ENCODE assay signal across 19 mouse cellular contexts in the genomic region with DNA sequence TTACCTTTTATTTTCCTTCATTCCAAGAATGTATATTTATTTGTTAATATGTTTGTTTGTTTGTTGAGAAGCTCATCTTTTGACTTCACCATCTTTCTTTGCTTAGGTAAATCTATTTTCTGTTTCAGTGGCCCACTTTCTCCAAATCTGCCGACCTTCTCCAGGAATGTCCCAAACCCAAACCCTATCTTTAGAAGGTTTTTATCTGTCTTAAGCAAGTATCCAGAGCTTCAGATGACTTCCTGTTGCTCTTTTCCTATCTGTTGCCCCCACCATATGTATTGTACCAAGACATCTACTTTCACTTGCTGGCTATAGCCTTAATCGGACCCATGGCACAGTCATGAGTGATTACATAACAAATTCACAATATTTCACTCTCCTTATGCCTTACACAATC.
DNase-seq lines count a peak whose midpoint lies in the region; ATAC-seq and TF ChIP-seq lines count a peak whose summit lies in the region.
"Had no signal": no experiment of that assay in that cellular context is flagged by ENCODE, and none has a peak within 500 bp of the region (broad histone marks: within the 10 kb centered on the region; RNA-seq: fewer than 3 reads in every experiment).

No protein-coding gene starts in this region.

- DNase-seq in heart, adult 18-20 months = no peak
- no peak for DNase-seq in B cell, adult 2 months
- DNase-seq in left cerebral cortex, adult 11 months (ENCODE audit: low spot score) = no peak
- DNase-seq: cerebellum, adult 11 months; cerebellum, postnatal 36 days; kidney, adult 8-10 months; kidney, postnatal 4 days; lung, postnatal 10 days; thymus, postnatal 4 days had no signal

- peaks cover 26% of the 10 kb centered on the region for H3K4me1 ChIP-seq in heart, embryonic 15.5 days (replicated peaks)
- H3K4me1 ChIP-seq in megakaryocyte, embryonic 14.5 days = peaks cover 50% of the 10 kb centered on the region
- peaks cover 5% of the 10 kb centered on the region for H3K4me1 ChIP-seq in embryonic fibroblast, embryonic 13.5 days (ENCODE audit: control insufficient read depth, insufficient read depth, low read length)

- no peaks in the 10 kb centered on the region for H3K27me3 ChIP-seq in heart, embryonic 15.5 days
- no peaks in the 10 kb centered on the region for H3K27me3 ChIP-seq in megakaryocyte, embryonic 14.5 days (replicated peaks)
- H3K27me3 ChIP-seq: CH12.LX; hindbrain, embryonic 15.5 days; limb, embryonic 13.5 days; midbrain, embryonic 13.5 days; Patski had no signal

- no peak overlapping the region for H3K4me3 ChIP-seq in heart, embryonic 15.5 days
- peak overlapping the region; percentile 77 for H3K4me3 ChIP-seq in megakaryocyte, embryonic 14.5 days (replicated peaks)
- peak overlapping the region; percentile 43 for H3K4me3 ChIP-seq in embryonic fibroblast, embryonic 13.5 days (ENCODE audit: insufficient read depth, low read length)
- H3K4me3 ChIP-seq: hindbrain, embryonic 15.5 days; midbrain, embryonic 13.5 days had no signal

- TF ChIP-seq POLR2A in embryonic fibroblast, embryonic 13.5 days (IDR thresholded peaks at IDR 0.05; ENCODE audit: low read depth, low read length) = no peak

- ATAC-seq in heart, embryonic 15.5 days (replicated peaks; ENCODE audit: insufficient number of reproducible peaks, insufficient read depth, low FRiP score, low read depth) = no peak
- no peak for ATAC-seq in megakaryocyte, adult 5-6 weeks (ENCODE audit: poor library complexity, severe bottlenecking)
- 0 out of 2 replicates have a peak, but pooled peaks have one; percentile 19 for ATAC-seq in megakaryocyte-erythroid progenitor cell, adult 5-6 weeks (replicated peaks; ENCODE audit: low FRiP score, low TSS enrichment, poor library complexity, severe bottlenecking)
- ATAC-seq: midbrain, embryonic 13.5 days; Patski had no signal

- H3K4me2 ChIP-seq in heart, embryonic 15.5 days = peak overlapping the region; percentile 73
- H3K4me2 ChIP-seq: hindbrain, embryonic 15.5 days; midbrain, embryonic 13.5 days had no signal

- H3K36me3 ChIP-seq in heart, embryonic 15.5 days = no peaks in the 10 kb centered on the region
- H3K36me3 ChIP-seq in megakaryocyte, embryonic 14.5 days (replicated peaks; ENCODE audit: low read length) = no peaks in the 10 kb centered on the region
- H3K36me3 ChIP-seq: hindbrain, embryonic 15.5 days; limb, embryonic 13.5 days; midbrain, embryonic 13.5 days had no signal

- 47% methylated on average over 2 of the region's 2 CpGs for WGBS in heart, embryonic 15.5 days

- TF ChIP-seq CTCF in embryonic fibroblast, embryonic 13.5 days (IDR thresholded peaks at IDR 0.05; ENCODE audit: borderline replicate concordance, insufficient read depth, low read length) = no peak

- no peaks in the 10 kb centered on the region for H3K9me3 ChIP-seq in heart, embryonic 15.5 days (replicated peaks)
- H3K9me3 ChIP-seq in megakaryocyte, embryonic 14.5 days = no peaks in the 10 kb centered on the region
- H3K9me3 ChIP-seq: hindbrain, embryonic 15.5 days; limb, embryonic 13.5 days; midbrain, embryonic 13.5 days had no signal

- no peak overlapping the region for H3K9ac ChIP-seq in heart, embryonic 15.5 days
- H3K9ac ChIP-seq: hindbrain, embryonic 15.5 days; limb, embryonic 13.5 days; midbrain, embryonic 13.5 days had no signal

- no peak overlapping the region for H3K27ac ChIP-seq in heart, embryonic 15.5 days
- no peak overlapping the region for H3K27ac ChIP-seq in embryonic fibroblast, embryonic 13.5 days (ENCODE audit: insufficient read depth, low read length)
- H3K27ac ChIP-seq: hindbrain, embryonic 15.5 days; limb, embryonic 13.5 days; midbrain, embryonic 13.5 days had no signal
